Mouse (Mus musculus) T-cell, adult 2 months (primary cell): ENCODE results near the gene Slc4a3.

Experiments
- DNase-seq: peaks from one replicate; pipeline ENCODE4 v3.0.0; 2022; ENCODE audit warnings: low spot score

Slc4a3 gene

DNA sequence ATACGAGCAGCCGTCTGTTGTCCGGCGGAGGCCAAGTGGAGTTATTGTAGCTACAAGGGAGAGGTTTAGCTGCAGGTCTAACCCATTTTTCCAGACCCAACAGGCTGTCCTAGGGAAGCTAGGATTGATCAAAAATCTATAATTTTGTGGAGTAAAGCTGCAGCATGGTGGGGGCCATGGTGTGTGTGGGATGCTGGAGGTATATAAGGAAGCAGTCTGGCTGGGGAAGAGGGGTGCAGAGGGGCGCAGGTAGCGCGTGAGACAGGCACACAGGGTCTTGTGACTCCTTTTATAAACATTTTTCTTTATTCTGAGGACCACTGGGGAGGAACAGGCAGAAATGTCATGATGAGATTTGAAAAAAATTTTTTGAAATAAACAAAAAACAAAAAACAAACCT lies 57.5 kb downstream of the Slc4a3 start:
- DNase-seq: no peak

DNA sequence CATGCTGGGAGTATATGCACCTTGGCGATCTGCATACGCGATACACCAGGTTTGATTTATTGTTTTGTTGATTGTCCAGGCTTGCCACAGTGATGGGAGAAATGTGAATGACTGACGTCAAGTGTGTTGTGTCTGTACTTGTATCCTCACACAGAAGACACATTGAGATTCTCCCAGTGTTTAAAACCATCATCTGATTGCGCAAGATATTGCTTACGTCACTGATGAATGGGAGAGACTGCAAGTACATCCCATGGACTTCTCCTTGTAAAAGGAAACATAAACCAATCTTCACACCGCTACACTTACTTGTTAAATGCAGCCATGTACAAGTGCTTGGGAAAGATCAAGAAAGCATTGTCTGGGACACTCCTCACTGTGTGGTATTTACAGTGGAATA lies 62.2 kb downstream of the Slc4a3 start:
- DNase-seq: no peak

- no peak for DNase-seq
Observed at GRCm38 (mm10) chr1:75608625-75609263, 62.7 kb downstream of the Slc4a3 start.

- no peak for DNase-seq
Observed at GRCm38 (mm10) chr1:75609264-75609662, 63.2 kb downstream of the Slc4a3 start.

GRCm38 (mm10) chr1:75610553-75610952 lies 64.5 kb downstream of the Slc4a3 start:
- DNase-seq: no peak
